8 mouse cellular contexts compared by ENCODE assay signal in the genomic region with DNA sequence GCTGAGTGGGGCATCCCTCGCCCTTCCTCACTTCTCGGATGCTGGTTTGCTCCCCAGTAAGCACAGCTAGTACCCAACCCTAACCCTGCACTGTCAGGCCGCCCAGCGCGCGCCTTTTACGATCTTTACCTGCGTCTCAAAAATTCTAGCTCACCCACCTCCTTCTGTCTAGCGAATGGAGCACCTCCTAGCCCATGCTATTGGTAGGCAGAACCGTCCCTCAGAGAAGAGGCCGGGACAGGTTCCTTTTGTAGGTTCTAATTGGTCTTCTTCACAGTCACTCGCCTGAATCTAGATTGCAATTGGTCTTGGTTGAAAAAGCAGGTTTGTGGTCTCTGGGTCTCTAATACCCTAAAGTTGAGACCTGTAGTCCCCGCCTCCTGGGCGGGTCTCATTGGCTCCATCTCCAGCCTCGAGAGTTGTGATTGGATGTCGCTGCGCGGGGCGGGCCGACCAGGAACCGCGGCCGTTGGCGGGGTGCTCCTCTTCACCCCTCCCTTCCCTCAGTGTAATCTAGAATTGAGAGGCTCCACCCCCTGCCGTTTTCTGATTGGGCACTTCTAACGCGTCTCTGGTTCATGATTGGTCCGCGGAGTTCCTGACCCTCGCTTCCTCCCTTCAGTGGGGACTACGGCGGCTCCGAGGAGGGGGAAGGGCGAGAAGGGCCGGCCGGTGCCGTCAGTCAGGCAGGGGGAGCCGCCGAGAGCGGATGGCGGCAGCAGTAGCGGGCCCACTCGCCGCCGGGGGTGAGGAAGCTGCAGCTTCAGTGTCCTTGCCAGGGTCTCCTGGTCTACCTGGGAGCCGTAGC. TPM values are rescaled to one million over a fixed set of nuclear protein-coding genes. Genes with fewer than 3 reads are reported as not detected.
DNase-seq lines count a peak whose midpoint lies in the region; ATAC-seq and TF ChIP-seq lines count a peak whose summit lies in the region.

A gene (minus strand): TSS at position 505 of the 808 bp plus-strand sequence.
A gene (plus strand): TSS at position 624 of the 808 bp plus-strand sequence.
A gene (plus strand): TSS at position 678 of the 808 bp plus-strand sequence.

- H3K4me3 ChIP-seq in ES-Bruce4 (ENCODE audit: low read depth, low read length) = peak within 1 kb of the TSS; percentile 84
- peak within 1 kb of the TSS; percentile 69 for H3K4me3 ChIP-seq in forebrain, embryonic 13.5 days
- peak within 1 kb of the TSS; percentile 96 for H3K4me3 ChIP-seq in liver, postnatal 0 days (ENCODE audit: low read depth, low read length)
- H3K4me3 ChIP-seq in neural tube, embryonic 14.5 days (ENCODE audit: low read depth, low read length) = peak within 1 kb of the TSS; percentile 82

- H3K27ac ChIP-seq in ES-Bruce4 (ENCODE audit: insufficient read depth, low read length) = peak within 1 kb of the TSS; percentile 80
- H3K27ac ChIP-seq in forebrain, embryonic 13.5 days = peak within 1 kb of the TSS; percentile 92
- peak within 1 kb of the TSS; percentile 99 for H3K27ac ChIP-seq in liver, postnatal 0 days (ENCODE audit: low read depth)
- peak within 1 kb of the TSS; percentile 91 for H3K27ac ChIP-seq in neural tube, embryonic 14.5 days (ENCODE audit: low read depth, low read length)

- WGBS in forebrain, embryonic 13.5 days = 0% methylated on average over 46 of the region's 46 CpGs
- WGBS in large intestine, adult 2 months = under 1% methylated on average over 45 of the region's 46 CpGs
- WGBS in liver, postnatal 0 days (ENCODE audit: insufficient replicate concordance) = under 1% methylated on average over 45 of the region's 46 CpGs
- WGBS in neural tube, embryonic 14.5 days = under 1% methylated on average over 46 of the region's 46 CpGs

- peak; percentile 99 to 100 for DNase-seq in heart, postnatal 10 days
- peak; percentile 99 for DNase-seq in large intestine, adult 2 months (ENCODE audit: low read depth, low spot score)
- DNase-seq in liver, postnatal 0 days = peak; percentile 99
- DNase-seq in testis, postnatal 10 days (ENCODE audit: low spot score) = peak; percentile 98

- peak within 1 kb of the TSS; percentile 74 for H3K9ac ChIP-seq in ES-Bruce4 (ENCODE audit: low read depth, poor library complexity, severe bottlenecking)
- peak within 1 kb of the TSS; percentile 81 for H3K9ac ChIP-seq in forebrain, embryonic 13.5 days
- H3K9ac ChIP-seq in liver, postnatal 0 days (replicated peaks) = peak within 1 kb of the TSS; percentile 94
- peak within 1 kb of the TSS; percentile 82 for H3K9ac ChIP-seq in neural tube, embryonic 14.5 days (replicated peaks; ENCODE audit: low read depth, low read length)

- no peaks in the 10 kb centered on the region for H3K4me1 ChIP-seq in ES-Bruce4 (ENCODE audit: control insufficient read depth, insufficient read depth, low read length)
- peaks cover 36% of the 10 kb centered on the region for H3K4me1 ChIP-seq in forebrain, embryonic 13.5 days
- H3K4me1 ChIP-seq in liver, postnatal 0 days (ENCODE audit: insufficient read depth) = peaks cover 46% of the 10 kb centered on the region
- peaks cover 26% of the 10 kb centered on the region for H3K4me1 ChIP-seq in neural tube, embryonic 14.5 days (ENCODE audit: control insufficient read depth, insufficient read depth, low read length)

- TF ChIP-seq POLR2A in ES-Bruce4 (IDR thresholded peaks at IDR 0.05; ENCODE audit: insufficient read depth, low read length) = peak; percentile 90

- TF ChIP-seq EP300 in ES-Bruce4 (IDR thresholded peaks at IDR 0.05; ENCODE audit: insufficient read depth, low read depth, low read length) = 0 out of 2 replicates have a peak, but pooled peaks have one; percentile 38
- peak; percentile 52 for TF ChIP-seq EP300 in liver, postnatal 0 days (IDR thresholded peaks at IDR 0.05; ENCODE audit: low read depth)

- H3K9me3 ChIP-seq in ES-Bruce4 (replicated peaks; ENCODE audit: control insufficient read depth, insufficient read depth, low read length, poor library complexity, severe bottlenecking) = no peaks in the 10 kb centered on the region
- H3K9me3 ChIP-seq in forebrain, embryonic 13.5 days (replicated peaks) = no peaks in the 10 kb centered on the region
- H3K9me3 ChIP-seq in liver, postnatal 0 days (ENCODE audit: low read length) = no peaks in the 10 kb centered on the region
- no peaks in the 10 kb centered on the region for H3K9me3 ChIP-seq in neural tube, embryonic 14.5 days (ENCODE audit: control insufficient read depth, low read length)

- no peaks in the 10 kb centered on the region for H3K27me3 ChIP-seq in ES-Bruce4 (ENCODE audit: control insufficient read depth, insufficient read depth, low read length, poor library complexity, severe bottlenecking)
- no peaks in the 10 kb centered on the region for H3K27me3 ChIP-seq in forebrain, embryonic 13.5 days
- H3K27me3 ChIP-seq in liver, postnatal 0 days (ENCODE audit: insufficient read depth, low read length) = no peaks in the 10 kb centered on the region
- no peaks in the 10 kb centered on the region for H3K27me3 ChIP-seq in neural tube, embryonic 14.5 days (ENCODE audit: control insufficient read depth, insufficient read depth, low read length)

- no peaks in the 10 kb centered on the region for H3K36me3 ChIP-seq in ES-Bruce4 (ENCODE audit: control insufficient read depth, insufficient read depth, low read length, poor library complexity, severe bottlenecking)
- H3K36me3 ChIP-seq in forebrain, embryonic 13.5 days (ENCODE audit: poor library complexity, severe bottlenecking) = peaks cover 25% of the 10 kb centered on the region
- H3K36me3 ChIP-seq in liver, postnatal 0 days (replicated peaks; ENCODE audit: insufficient read depth, low read length) = peaks cover 7% of the 10 kb centered on the region
- 0 out of 2 replicates have a peak, but pooled peaks cover under 1% of the 10 kb centered on the region for H3K36me3 ChIP-seq in neural tube, embryonic 14.5 days (ENCODE audit: control insufficient read depth, insufficient read depth, low read length)

- ATAC-seq in cerebellum, adult (ENCODE audit: insufficient number of reproducible peaks, low FRiP score, low TSS enrichment) = peak; percentile 98
- peak; percentile 99 for ATAC-seq in forebrain, embryonic 13.5 days
- ATAC-seq in liver, postnatal 0 days = peak; percentile 95
- peak; percentile 99 for ATAC-seq in neural tube, embryonic 14.5 days (ENCODE audit: low read depth)

- intact Hi-C loops in heart, postnatal 10 days (cut with DNase I) = loop anchor here (5.0 kb wide), 1 partner anchor 96 kb away; a partner anchor contains a TSS

- H3K4me2 ChIP-seq in forebrain, embryonic 13.5 days = peak within 1 kb of the TSS; percentile 77
- H3K4me2 ChIP-seq in liver, postnatal 0 days (ENCODE audit: low read depth, low read length) = peak within 1 kb of the TSS; percentile 86
- peak within 1 kb of the TSS; percentile 91 for H3K4me2 ChIP-seq in neural tube, embryonic 14.5 days (ENCODE audit: low read depth, low read length)

- TF ChIP-seq CTCF in ES-Bruce4 (IDR thresholded peaks at IDR 0.05; ENCODE audit: low read depth, low read length) = no peak
- TF ChIP-seq CTCF in liver, postnatal 0 days (IDR thresholded peaks at IDR 0.05; ENCODE audit: low read depth) = peak; percentile 34

RNA-seq across cellular contexts. Expression of the first gene that starts in this region (rescaled TPM):
- 0.48 and 0.94 TPM in 2 replicates for polyA plus RNA-seq in ES-Bruce4 (2011; ENCODE audit: insufficient read depth, insufficient read length, low read depth, missing spikeins)
- 0.14 and 0.22 TPM in 2 replicates for polyA plus RNA-seq in forebrain, embryonic 13.5 days (2015; fragmentation: Nextera tagmentation; extraction: Ambion mirVana)
- total RNA-seq in heart, postnatal 10 days (2021) = under 1 TPM; 0.20 to 0.29 TPM
- 0.25 and 0.37 TPM in 2 replicates for polyA plus RNA-seq in large intestine, adult 2 months (2012; rRNA removed)
- polyA plus RNA-seq in liver, postnatal 0 days (2015; fragmentation: Nextera tagmentation; extraction: Ambion mirVana) = not detected in 2 replicates
- polyA plus RNA-seq in neural tube, embryonic 14.5 days (2014; fragmentation: Nextera tagmentation; extraction: Ambion mirVana) = 0.19 TPM in 1 of 2 replicates, not detected in the other

RNA-seq across cellular contexts. Expression of the second gene that starts in this region (rescaled TPM):
- polyA plus RNA-seq in ES-Bruce4 (2011; ENCODE audit: insufficient read depth, insufficient read length, low read depth, missing spikeins) = 25.1 and 28.6 TPM in 2 replicates
- 24.5 and 25.0 TPM in 2 replicates for polyA plus RNA-seq in forebrain, embryonic 13.5 days (2015; fragmentation: Nextera tagmentation; extraction: Ambion mirVana)
- 10 to 100 TPM; 20.2 to 21.7 TPM for total RNA-seq in heart, postnatal 10 days (2021)
- polyA plus RNA-seq in large intestine, adult 2 months (2012; rRNA removed) = 25.5 and 43.8 TPM in 2 replicates
- 24.1 and 24.3 TPM in 2 replicates for polyA plus RNA-seq in liver, postnatal 0 days (2015; fragmentation: Nextera tagmentation; extraction: Ambion mirVana)
- 16.0 and 18.4 TPM in 2 replicates for polyA plus RNA-seq in neural tube, embryonic 14.5 days (2014; fragmentation: Nextera tagmentation; extraction: Ambion mirVana)

RNA-seq across cellular contexts. Expression of the third gene that starts in this region (rescaled TPM):
- polyA plus RNA-seq in ES-Bruce4 (2011; ENCODE audit: insufficient read depth, insufficient read length, low read depth, missing spikeins) = 5.4 and 9.0 TPM in 2 replicates
- 7.3 and 10.8 TPM in 2 replicates for polyA plus RNA-seq in forebrain, embryonic 13.5 days (2015; fragmentation: Nextera tagmentation; extraction: Ambion mirVana)
- total RNA-seq in heart, postnatal 10 days (2021) = 1 to 10 TPM; 5.0 to 5.9 TPM
- 16.2 and 24.0 TPM in 2 replicates for polyA plus RNA-seq in large intestine, adult 2 months (2012; rRNA removed)
- 2.4 and 2.6 TPM in 2 replicates for polyA plus RNA-seq in liver, postnatal 0 days (2015; fragmentation: Nextera tagmentation; extraction: Ambion mirVana)
- 6.5 and 7.9 TPM in 2 replicates for polyA plus RNA-seq in neural tube, embryonic 14.5 days (2014; fragmentation: Nextera tagmentation; extraction: Ambion mirVana)

Comparison
In these comparisons a context has a peak if more than half of its experiments do, and no peak if none do; other contexts are left out.
1. Peak in every context shown above with its lines: DNase-seq, ATAC-seq, H3K4me3 ChIP-seq and H3K27ac ChIP-seq.